Mouse (Mus musculus) heart, embryonic 13.5 days (tissue): Measurements from ENCODE around the gene Ckmt1. TPM values are rescaled to one million over a fixed set of nuclear protein-coding genes. Genes with fewer than 3 reads are reported as not detected.
"Not testable (repeated sequence)": the region's sequence is repeated elsewhere in the genome, so short reads cannot be mapped to it uniquely, and the experiment has no call there.

Source experiments
- ATAC-seq: fragments of 200-750 bp; cut with Nextera tagmentation; 2 replicates; pipeline ENCODE4 v1.8.0; 2017; ENCODE audit warnings: moderate TSS enrichment; ENCODE audit not compliant: insufficient number of reproducible peaks, low FRiP score, low TSS enrichment; ENCODE audit errors: extremely low read depth
- H3K27ac ChIP-seq: fragments of 300-500 bp; sonication (generic); replicated peaks from 2 replicates; pipeline ENCODE4 v1.5.1; 2015; ENCODE audit warnings: moderate library complexity, mild to moderate bottlenecking, inconsistent platforms
- H3K27me3 ChIP-seq: fragments of 300-500 bp; sonication (generic); replicated peaks from 2 replicates; pipeline ENCODE4 v1.6.1; 2015; ENCODE audit warnings: mild to moderate bottlenecking, inconsistent platforms
- H3K36me3 ChIP-seq: fragments of 300-500 bp; sonication (generic); 2 replicates; pipeline ENCODE4 v1.6.1; 2015; ENCODE audit warnings: mild to moderate bottlenecking, inconsistent platforms
- H3K4me1 ChIP-seq: fragments of 300-500 bp; sonication (generic); 2 replicates; pipeline ENCODE4 v1.6.1; 2015; ENCODE audit warnings: inconsistent platforms
- H3K4me2 ChIP-seq: fragments of 300-500 bp; sonication (generic); 2 replicates; pipeline ENCODE4 v1.6.1; 2015; ENCODE audit warnings: inconsistent platforms, mild to moderate bottlenecking, moderate library complexity
- H3K4me3 ChIP-seq: fragments of 300-500 bp; sonication (generic); 2 replicates; pipeline ENCODE4 v1.5.1; 2015; ENCODE audit warnings: moderate library complexity, mild to moderate bottlenecking, inconsistent platforms
- H3K9ac ChIP-seq: fragments of 300-500 bp; sonication (generic); 2 replicates; pipeline ENCODE4 v1.6.1; 2015; ENCODE audit warnings: inconsistent platforms, mild to moderate bottlenecking, moderate library complexity
- H3K9me3 ChIP-seq: fragments of 300-500 bp; sonication (generic); 2 replicates; pipeline ENCODE4 v1.6.1; 2016; ENCODE audit warnings: inconsistent platforms
- WGBS: fragments of 180-500 bp; shearing (Covaris S2); methylation state at CpG from one replicate; pipeline ENCODE4 v1.1.7; 2015; ENCODE audit warnings: mixed read lengths; 5-methylcytosine and 5-hydroxymethylcytosine counted together
- polyA plus RNA-seq: library from polyadenylated mRNA; unstranded; fragments of >200 nt; fragmentation: Nextera tagmentation; extraction: Ambion mirVana; gene quantifications from 2 replicates; pipeline ENCODE4 v1.2.1, GENCODE M21; 2015

Gene Ckmt1
- polyA plus RNA-seq, 1 experiment from 2014 or later, result 0.37 TPM

DNA sequence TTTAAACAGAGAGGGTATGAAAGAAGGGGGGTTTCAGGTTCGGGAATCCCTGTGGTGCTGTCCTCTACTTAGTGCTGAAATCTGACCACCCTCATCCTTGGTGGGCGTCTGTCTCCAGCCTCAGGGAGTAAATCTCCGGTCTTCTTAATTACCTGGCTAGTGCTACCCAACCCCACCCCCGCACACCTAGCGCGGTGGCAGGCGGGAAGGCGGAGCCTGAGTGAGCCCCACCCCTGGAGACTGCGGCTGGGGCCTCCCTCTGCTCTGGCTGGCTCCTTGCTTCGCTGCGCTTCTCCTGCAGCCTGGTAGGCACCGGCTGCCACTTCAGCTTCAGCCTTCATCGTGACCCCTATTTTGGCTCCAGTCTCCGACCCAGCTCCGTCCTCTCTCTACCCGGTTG lies 867 bp downstream of the Ckmt1 start:
- Histone ChIP-seq H3K4me3 (peak overlapping the region; percentile 25), H3K27me3 (peaks cover 63% of the 10 kb centered on the region), H3K36me3 (no peaks in the 10 kb centered on the region), H3K4me2 (peak overlapping the region; percentile 40), H3K9me3 (no peaks in the 10 kb centered on the region), H3K4me1 (peaks cover 21% of the 10 kb centered on the region), H3K27ac (no peak overlapping the region), H3K9ac (no peak overlapping the region)
- under 1% methylated on average over 16 of the region's 16 CpGs for WGBS
- no peak for ATAC-seq

DNA sequence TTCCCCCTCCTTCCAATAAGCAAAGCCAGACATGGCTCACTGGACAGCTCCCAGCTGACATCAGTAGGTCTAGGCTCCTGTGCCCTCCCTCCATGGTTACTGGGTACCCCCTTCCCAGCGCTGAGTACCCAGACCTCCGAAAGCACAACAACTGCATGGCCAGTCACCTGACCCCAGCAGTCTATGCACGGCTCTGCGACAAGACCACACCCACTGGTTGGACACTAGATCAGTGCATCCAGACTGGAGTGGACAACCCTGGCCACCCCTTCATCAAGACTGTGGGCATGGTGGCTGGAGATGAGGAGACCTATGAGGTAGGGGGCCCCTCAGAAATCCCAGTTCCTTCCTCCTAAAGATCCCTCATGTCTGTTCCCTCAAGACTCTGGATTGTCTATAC lies 1.9 kb downstream of the Ckmt1 start:
- H3K9me3 ChIP-seq, result no peaks in the 10 kb centered on the region
- no peak for ATAC-seq
- no peak overlapping the region for H3K27ac ChIP-seq
- no peak overlapping the region for H3K4me2 ChIP-seq
- WGBS, result 44% methylated on average over 4 of the region's 4 CpGs
- H3K27me3 ChIP-seq, result peaks cover 63% of the 10 kb centered on the region
- no peak overlapping the region for H3K4me3 ChIP-seq
- no peaks in the 10 kb centered on the region for H3K36me3 ChIP-seq
- no peak overlapping the region for H3K9ac ChIP-seq
- peaks cover 10% of the 10 kb centered on the region for H3K4me1 ChIP-seq

DNA sequence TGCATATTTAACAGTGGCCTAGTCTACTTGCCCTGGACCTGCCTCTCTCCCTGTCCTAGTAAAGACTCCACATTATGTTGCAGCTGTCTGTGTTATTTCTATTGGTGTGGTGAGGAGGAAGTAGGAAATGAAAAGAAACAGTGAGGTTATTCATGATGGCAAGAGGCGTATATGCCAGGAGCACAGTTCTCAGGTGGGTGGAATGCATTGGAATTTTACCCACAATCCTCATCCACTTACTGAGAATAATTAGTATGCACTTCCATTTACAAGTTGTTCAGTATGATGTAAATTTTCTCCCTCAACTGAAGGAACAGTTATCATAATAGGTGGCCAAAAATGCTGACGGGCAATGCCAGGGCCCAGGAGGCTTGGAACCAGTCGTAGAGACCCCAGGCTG lies 6.1 kb downstream of the Ckmt1 start:
- Histone ChIP-seq H3K27ac (no peak overlapping the region), H3K9ac (no peak overlapping the region), H3K36me3 (no peaks in the 10 kb centered on the region), H3K4me3 (no peak overlapping the region), H3K4me2 (no peak overlapping the region), H3K9me3 (no peaks in the 10 kb centered on the region), H3K4me1 (peaks cover 2% of the 10 kb centered on the region), H3K27me3 (peaks cover 31% of the 10 kb centered on the region)
- 76% methylated on average over 3 of the region's 3 CpGs for WGBS
- no peak for ATAC-seq

DNA sequence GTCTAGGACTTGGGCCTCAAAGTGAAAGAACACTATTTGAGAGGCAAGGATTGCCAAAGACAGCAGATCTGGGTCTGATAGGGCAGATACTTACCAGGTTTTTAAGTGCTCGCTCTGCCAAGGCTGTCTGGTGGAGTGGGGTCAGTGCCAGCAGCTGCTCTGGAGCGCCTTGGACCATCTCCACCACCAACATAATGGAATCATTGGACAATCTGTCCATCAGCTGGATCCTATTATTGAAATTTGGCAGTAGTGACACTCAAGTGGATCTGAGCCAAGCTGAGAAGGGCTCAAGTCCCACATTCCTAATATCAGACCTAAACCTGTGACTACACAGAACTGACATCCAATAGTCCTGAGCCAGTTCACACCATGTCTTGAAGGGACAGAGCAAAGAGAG lies 11.3 kb downstream of the Ckmt1 start:
- H3K4me1 ChIP-seq, result no peaks in the 10 kb centered on the region; the same call in 1 of the 2 replicates
- H3K9me3 ChIP-seq, result no peaks in the 10 kb centered on the region
- H3K9ac ChIP-seq, result no peak overlapping the region
- H3K27me3 ChIP-seq, result no peaks in the 10 kb centered on the region; the same call in 1 of the 2 replicates
- no peak for ATAC-seq
- H3K4me3 ChIP-seq, result no peak overlapping the region
- H3K27ac ChIP-seq, result no peak overlapping the region
- no peak overlapping the region for H3K4me2 ChIP-seq
- WGBS, result 68% methylated on average over 2 of the region's 2 CpGs
- no peaks in the 10 kb centered on the region for H3K36me3 ChIP-seq

DNA sequence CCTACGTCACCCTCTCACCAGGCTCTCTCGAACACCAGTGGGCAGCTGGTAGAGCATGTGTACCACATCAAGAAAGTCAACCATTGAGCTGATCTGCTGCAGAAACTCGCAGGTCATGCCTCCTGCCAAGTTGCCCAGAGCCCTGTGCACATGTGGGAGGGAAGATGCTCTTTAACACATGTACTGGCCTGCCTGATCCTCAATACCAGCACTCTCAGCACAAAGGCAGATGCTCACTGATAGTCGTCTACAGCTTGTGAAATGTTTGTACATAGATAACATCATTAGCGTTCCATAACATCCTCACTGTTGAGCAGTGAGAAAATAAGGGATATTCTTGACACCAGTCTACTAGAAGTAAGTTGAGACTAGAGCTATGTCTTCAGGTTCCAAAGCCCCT lies 13.4 kb downstream of the Ckmt1 start:
- no peaks in the 10 kb centered on the region for H3K9me3 ChIP-seq
- no peak overlapping the region for H3K27ac ChIP-seq
- H3K4me1 ChIP-seq, result no peaks in the 10 kb centered on the region; the same call in 1 of the 2 replicates
- 75% methylated on average over 5 of the region's 5 CpGs for WGBS
- H3K4me2 ChIP-seq, result no peak overlapping the region
- H3K4me3 ChIP-seq, result no peak overlapping the region
- no peaks in the 10 kb centered on the region for H3K36me3 ChIP-seq
- H3K27me3 ChIP-seq, result peaks cover 7% of the 10 kb centered on the region; the same call in 1 of the 2 replicates
- no peak overlapping the region for H3K9ac ChIP-seq
- ATAC-seq, result no peak

DNA sequence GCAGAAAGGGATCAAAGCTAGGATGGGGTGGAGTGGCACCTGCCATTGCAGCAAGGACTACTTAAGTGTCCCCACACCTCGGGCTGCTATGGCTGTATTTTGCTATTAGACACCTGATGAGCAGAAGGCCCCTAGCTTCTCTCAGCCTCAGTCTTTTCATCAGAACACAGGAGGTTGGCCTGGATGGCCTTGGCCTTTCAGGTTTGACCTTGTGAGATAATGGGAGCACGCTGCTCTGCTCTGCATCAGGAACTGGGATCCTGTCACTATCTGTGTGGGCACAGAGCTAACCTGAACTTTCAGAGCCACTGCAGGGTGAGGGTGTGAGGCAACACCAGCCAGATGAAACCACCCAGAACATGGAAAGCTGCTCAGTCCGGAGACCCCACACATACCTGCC lies 14.8 kb downstream of the Ckmt1 start:
- Histone ChIP-seq H3K4me3 (no peak overlapping the region), H3K4me2 (no peak overlapping the region), H3K36me3 (no peaks in the 10 kb centered on the region), H3K4me1 (no peaks in the 10 kb centered on the region; the same call in 1 of the 2 replicates), H3K9ac (no peak overlapping the region), H3K9me3 (no peaks in the 10 kb centered on the region), H3K27ac (no peak overlapping the region), H3K27me3 (peaks cover 16% of the 10 kb centered on the region; the same call in 1 of the 2 replicates)
- 54% methylated on average over 3 of the region's 3 CpGs for WGBS
- no peak for ATAC-seq

DNA sequence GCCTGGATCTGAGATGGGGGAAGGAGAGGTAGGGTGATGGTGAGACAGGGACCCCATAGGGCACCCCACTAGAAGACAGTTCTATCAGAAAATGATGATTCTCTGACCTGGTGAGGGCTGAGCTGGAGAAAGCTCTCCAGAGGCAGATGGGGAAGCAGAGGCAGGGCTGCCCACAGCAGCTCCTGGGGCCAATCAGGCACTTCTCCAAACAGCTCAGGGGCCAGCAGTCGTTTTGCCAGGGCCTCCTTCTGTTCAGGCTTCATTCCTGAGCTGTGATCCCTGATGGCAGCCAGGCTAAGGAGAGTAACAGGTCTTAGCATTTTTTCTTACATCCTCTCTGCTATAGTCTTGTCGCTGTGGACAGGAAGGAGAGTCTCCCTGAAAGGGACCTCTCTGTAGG lies 17.3 kb downstream of the Ckmt1 start:
- no peak overlapping the region for H3K4me2 ChIP-seq
- no peak overlapping the region for H3K27ac ChIP-seq
- no peaks in the 10 kb centered on the region for H3K36me3 ChIP-seq
- peaks cover 16% of the 10 kb centered on the region; the same call in 1 of the 2 replicates for H3K27me3 ChIP-seq
- no peak overlapping the region for H3K4me3 ChIP-seq
- ATAC-seq, result no peak
- no peak overlapping the region for H3K9ac ChIP-seq
- WGBS, result 64% methylated on average over 2 of the region's 2 CpGs
- no peaks in the 10 kb centered on the region; the same call in 1 of the 2 replicates for H3K4me1 ChIP-seq
- no peaks in the 10 kb centered on the region for H3K9me3 ChIP-seq

DNA sequence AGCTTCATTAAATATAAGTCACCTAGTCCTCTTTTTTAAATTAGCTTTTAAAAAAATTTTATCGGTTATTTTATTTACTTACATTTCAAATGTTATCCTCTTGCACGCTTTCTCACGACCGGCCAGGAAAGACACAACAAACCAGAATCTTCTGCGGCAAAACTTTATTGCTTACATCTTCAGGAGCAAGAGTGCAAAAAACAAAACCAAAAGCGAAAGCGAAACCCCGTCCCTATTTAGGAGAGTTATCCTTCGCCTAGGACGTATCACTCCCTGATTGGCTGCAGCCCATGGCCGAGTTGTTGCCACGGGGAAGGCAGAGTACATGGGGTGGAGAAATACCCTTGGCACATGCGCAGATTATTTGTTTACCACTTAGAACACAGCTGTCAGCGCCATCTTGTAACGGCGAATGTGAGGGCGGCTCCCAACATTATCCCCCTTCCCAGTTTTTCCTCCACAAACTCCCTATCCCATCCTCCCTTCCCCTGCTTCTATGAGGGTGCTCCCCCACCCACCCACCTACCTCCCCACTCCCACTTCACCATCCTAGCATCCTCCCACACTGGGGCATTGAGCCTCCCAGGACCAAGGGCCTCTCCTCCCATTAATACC lies 29.6 kb downstream of the Ckmt1 start, which contains the start of gene Strc:
Strc (minus strand) TSS at position 208 of the 615 bp plus-strand sequence.
- H3K36me3 ChIP-seq, H3K9me3 ChIP-seq, ATAC-seq, H3K9ac ChIP-seq, H3K4me2 ChIP-seq, H3K27me3 ChIP-seq, H3K27ac ChIP-seq, H3K4me3 ChIP-seq, H3K4me1 ChIP-seq: not testable (repeated sequence)
- WGBS, result 91% methylated on average over 17 of the region's 17 CpGs

DNA sequence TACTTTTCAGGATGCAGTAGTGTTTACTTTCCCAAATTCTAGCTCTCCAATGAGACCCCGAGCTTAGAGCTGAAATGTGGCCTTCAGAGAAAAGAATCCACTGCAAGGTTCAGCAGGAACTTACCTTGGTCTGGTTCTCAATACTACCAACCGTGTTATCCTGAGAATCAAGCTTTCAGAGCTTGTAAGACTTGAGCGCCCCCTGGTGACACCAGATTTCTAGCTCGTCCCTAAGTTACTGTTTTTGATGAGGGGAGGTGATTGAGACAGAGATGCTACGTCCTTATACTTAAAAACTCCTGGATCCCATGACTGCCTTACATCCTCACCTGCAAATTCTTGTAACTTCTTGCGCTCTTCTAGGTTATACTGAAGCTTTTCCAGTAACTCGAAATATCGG lies 39.1 kb downstream of the Ckmt1 start:
- Histone ChIP-seq H3K9ac (no peak overlapping the region), H3K4me2 (no peak overlapping the region), H3K36me3 (no peaks in the 10 kb centered on the region; the same call in 1 of the 2 replicates), H3K27ac (no peak overlapping the region), H3K4me1 (no peaks in the 10 kb centered on the region), H3K4me3 (no peak overlapping the region), H3K9me3 (no peaks in the 10 kb centered on the region), H3K27me3 (no peaks in the 10 kb centered on the region)
- WGBS, result 12% methylated on average over 8 of the region's 8 CpGs
- no peak for ATAC-seq

DNA sequence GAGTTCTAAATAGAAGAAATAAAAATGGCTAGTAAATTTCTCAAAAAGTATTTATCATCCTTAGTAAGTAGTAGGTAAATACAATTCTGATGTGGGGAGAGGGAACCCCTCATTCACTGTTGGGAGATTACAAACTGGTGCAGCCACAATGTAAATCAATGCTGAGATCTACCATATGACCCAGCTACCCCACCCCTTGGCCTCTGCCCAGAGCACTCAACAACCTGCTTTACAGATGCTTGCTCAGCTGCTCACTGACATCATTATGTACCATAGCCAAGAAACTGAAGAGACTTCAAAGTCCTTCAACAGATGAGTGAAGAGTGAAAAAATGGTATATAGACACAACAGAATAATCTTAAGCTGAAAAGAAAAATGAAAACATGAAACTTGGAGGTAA lies 45.8 kb downstream of the Ckmt1 start:
- no peaks in the 10 kb centered on the region for H3K36me3 ChIP-seq
- H3K4me1 ChIP-seq, result no peaks in the 10 kb centered on the region
- H3K9ac ChIP-seq, result no peak overlapping the region
- no peak overlapping the region for H3K27ac ChIP-seq
- no peak overlapping the region for H3K4me3 ChIP-seq
- ATAC-seq, result no peak
- H3K27me3 ChIP-seq, result no peaks in the 10 kb centered on the region
- H3K4me2 ChIP-seq, result no peak overlapping the region
- no peaks in the 10 kb centered on the region for H3K9me3 ChIP-seq

DNA sequence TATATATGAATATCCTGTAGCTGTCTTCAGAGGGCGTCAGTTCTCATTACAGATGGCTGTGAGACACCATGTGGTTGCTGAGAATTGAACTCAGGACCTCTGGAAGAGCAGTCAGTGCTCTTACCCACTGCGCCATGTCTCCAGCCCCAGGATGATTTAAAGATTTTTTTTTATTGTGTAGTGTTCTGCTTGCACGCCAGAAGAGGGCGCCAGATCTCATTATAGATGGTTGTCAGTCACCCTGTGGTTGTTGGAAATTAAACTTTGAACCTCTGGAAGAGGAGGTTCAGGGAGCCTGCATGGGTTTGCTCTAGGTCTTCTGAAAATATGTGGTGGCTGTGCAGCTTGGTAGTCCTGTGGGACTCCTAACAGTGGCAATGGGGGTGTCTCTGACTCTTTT lies 50.6 kb downstream of the Ckmt1 start:
- Histone ChIP-seq H3K4me3 (no peak overlapping the region), H3K27me3 (no peaks in the 10 kb centered on the region), H3K36me3 (no peaks in the 10 kb centered on the region), H3K27ac (no peak overlapping the region), H3K9ac (no peak overlapping the region), H3K4me2 (no peak overlapping the region), H3K4me1 (peaks cover 5% of the 10 kb centered on the region), H3K9me3 (no peaks in the 10 kb centered on the region)
- 29% methylated on average over 4 of the region's 4 CpGs for WGBS
- ATAC-seq, result no peak

DNA sequence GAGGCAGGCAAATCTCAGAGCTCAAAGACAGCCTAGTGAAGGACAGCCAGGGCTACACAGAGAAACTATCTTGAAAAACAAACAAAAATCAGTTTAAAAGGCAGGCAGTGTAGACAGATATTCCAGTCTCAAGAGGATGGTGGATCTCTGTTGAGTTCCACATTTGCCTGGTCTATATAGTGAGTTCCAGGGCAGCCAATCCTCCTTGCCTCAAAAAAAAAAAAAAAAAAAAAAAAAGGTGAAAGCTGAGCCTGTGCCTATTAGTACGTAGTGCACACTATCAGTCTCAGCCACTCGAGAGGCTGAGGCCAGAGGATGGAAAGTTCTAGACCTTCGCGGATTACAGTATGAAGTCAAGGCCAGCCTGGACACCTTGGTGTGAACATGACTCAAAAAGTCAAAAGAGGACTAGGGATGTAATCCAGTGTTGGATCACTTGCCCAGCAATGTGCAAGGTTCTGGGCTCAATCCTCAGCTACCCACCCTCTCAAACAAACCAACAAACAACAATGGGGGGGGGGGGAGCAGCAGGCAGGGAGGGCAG lies 55.4 kb downstream of the Ckmt1 start:
- H3K4me1 ChIP-seq, result peaks cover 37% of the 10 kb centered on the region
- H3K27me3 ChIP-seq, result no peaks in the 10 kb centered on the region
- peak overlapping the region; percentile 100 for H3K4me3 ChIP-seq
- peaks cover 21% of the 10 kb centered on the region for H3K36me3 ChIP-seq
- ATAC-seq, result no peak
- H3K27ac ChIP-seq, result peak overlapping the region; percentile 99
- no peaks in the 10 kb centered on the region for H3K9me3 ChIP-seq
- H3K9ac ChIP-seq, result peak overlapping the region; percentile 100
- H3K4me2 ChIP-seq, result peak overlapping the region; percentile 82
- WGBS, result 11% methylated on average over 4 of the region's 4 CpGs
